Mouse (Mus musculus) myocyte (in vitro differentiated cells): ENCODE measurements around the gene Hnrnpd.

Source experiments
- E2F4 ChIP-seq: IDR thresholded peaks from one replicate; pipeline ENCODE4 v1.6.1; 2011; ENCODE audit warnings: mild to moderate bottlenecking, control low read depth, moderate library complexity; ENCODE audit not compliant: insufficient read depth
- MYOG ChIP-seq, 3 experiments: IDR thresholded peaks; one replicate each; pipeline ENCODE4 v1.6.1; 2011; ENCODE audit warnings: control low read depth in 2 of 3, low read depth in 2 of 3, mild to moderate bottlenecking in 2 of 3; ENCODE audit not compliant: insufficient read length in 2 of 3, control insufficient read depth in 1 of 3, insufficient read depth in 1 of 3
- POLR2A ChIP-seq: IDR thresholded peaks from one replicate; pipeline ENCODE4 v1.6.1; 2011; ENCODE audit warnings: low read depth, mild to moderate bottlenecking, control low read depth, moderate library complexity; ENCODE audit not compliant: insufficient read length
- POLR2AphosphoS2 ChIP-seq: IDR thresholded peaks from one replicate; pipeline ENCODE4 v1.6.1; 2011; ENCODE audit warnings: low read depth, control low read depth; ENCODE audit not compliant: insufficient read length
- TCF12 ChIP-seq: IDR thresholded peaks from one replicate; pipeline ENCODE4 v1.6.1; 2011; ENCODE audit warnings: mild to moderate bottlenecking, control low read depth; ENCODE audit not compliant: poor library complexity, insufficient read depth, severe bottlenecking
- TCF3 ChIP-seq: IDR thresholded peaks from one replicate; pipeline ENCODE4 v1.6.1; 2011; ENCODE audit warnings: low read depth, control low read depth; ENCODE audit not compliant: insufficient read length

- TF ChIP-seq E2F4 (no peak), POLR2A (no peak), MYOG (IDR thresholded peaks at IDR 0.05; ENCODE audit: control insufficient read depth in 1 of 3, insufficient read depth in 1 of 3, insufficient read length in 2 of 3, low read depth in 2 of 3) (no peak), TCF12 (no peak), POLR2AphosphoS2 (no peak), TCF3 (no peak)
Observed at GRCm38 (mm10) chr5:99975776-99976175, 3.0 kb downstream of the Hnrnpd start.
